Mouse (Mus musculus) olfactory bulb, adult 2 months (tissue): ENCODE results near the gene Wwc2. TPM values are rescaled to one million over a fixed set of nuclear protein-coding genes. Genes with fewer than 3 reads are reported as not detected.

Source experiments
- H3K27ac ChIP-seq: fragments of 200-500 bp; 2 replicates; pipeline ENCODE4 v1.5.1; 2012; ENCODE audit warnings: low read depth, low read length; ENCODE audit not compliant: insufficient read depth
- H3K4me1 ChIP-seq: fragments of 200-500 bp; 2 replicates; pipeline ENCODE4 v1.6.1; 2012; ENCODE audit warnings: low read length; ENCODE audit not compliant: control insufficient read depth, insufficient read depth
- H3K4me3 ChIP-seq: fragments of 200-500 bp; 2 replicates; pipeline ENCODE4 v1.5.1; 2012; ENCODE audit warnings: mild to moderate bottlenecking, low read depth, low read length, moderate library complexity; ENCODE audit not compliant: insufficient read depth
- CTCF ChIP-seq: fragments of 200-500 bp; IDR thresholded peaks from 2 replicates; pipeline ENCODE4 v1.5.1; 2012; ENCODE audit warnings: low read depth, mild to moderate bottlenecking, low read length, moderate library complexity; ENCODE audit not compliant: insufficient read depth
- POLR2A ChIP-seq: fragments of 200-500 bp; IDR thresholded peaks from 2 replicates; pipeline ENCODE4 v1.6.1; 2012; ENCODE audit warnings: mild to moderate bottlenecking, low read depth, low read length, moderate library complexity; ENCODE audit not compliant: insufficient read depth
- WGBS: fragments of 180-500 bp; shearing (Covaris S2); methylation state at CpG from one replicate; pipeline ENCODE4 v1.1.7; 2018; 5-methylcytosine and 5-hydroxymethylcytosine counted together
- polyA plus RNA-seq: library from polyadenylated mRNA; stranded (reverse); fragments of >200 nt; gene quantifications from 2 replicates; pipeline ENCODE4 v1.2.4, GENCODE M21; 2012; ENCODE audit warnings: low replicate concordance; ENCODE audit not compliant: missing spikeins, insufficient read depth, insufficient read length

The Wwc2 gene
- polyA plus RNA-seq, 1 experiment: not detected

- no peak for TF ChIP-seq POLR2A
- TF ChIP-seq CTCF: no peak
- peaks cover 3% of the 10 kb centered on the region; the same call in 1 of the 2 replicates for H3K4me1 ChIP-seq
- WGBS: 93% methylated on average over 3 of the region's 3 CpGs
Measured at GRCm38 (mm10) chr8:47902704-47903103, 88.0 kb downstream of the Wwc2 start.

GRCm38 (mm10) chr8:47900361-47900760, 90.4 kb downstream of the Wwc2 start:
- Histone ChIP-seq H3K27ac (no peak overlapping the region), H3K4me3 (no peak overlapping the region), H3K4me1 (peaks cover 3% of the 10 kb centered on the region; the same call in 1 of the 2 replicates)
- WGBS: 94% methylated on average over 9 of the region's 9 CpGs
- TF ChIP-seq CTCF: no peak

More at GRCm38 (mm10) chr8:47902704-47903103, 88.0 kb downstream of the Wwc2 start:
- Histone ChIP-seq H3K27ac (no peak overlapping the region), H3K4me3 (no peak overlapping the region)

GRCm38 (mm10) chr8:47899891-47900290, 90.8 kb downstream of the Wwc2 start:
- 94% methylated on average over 3 of the region's 3 CpGs for WGBS
- H3K27ac ChIP-seq: no peak overlapping the region
- H3K4me1 ChIP-seq: peaks cover 3% of the 10 kb centered on the region; the same call in 1 of the 2 replicates
- H3K4me3 ChIP-seq: no peak overlapping the region
- TF ChIP-seq CTCF (no peak), POLR2A (no peak)

- TF ChIP-seq CTCF: no peak
- no peak overlapping the region for H3K27ac ChIP-seq
- H3K4me1 ChIP-seq: no peaks in the 10 kb centered on the region
- WGBS: 95% methylated on average over 3 of the region's 3 CpGs
- no peak overlapping the region for H3K4me3 ChIP-seq
Measured at GRCm38 (mm10) chr8:47892419-47892818, 98.3 kb downstream of the Wwc2 start.

- Histone ChIP-seq H3K27ac (no peak overlapping the region), H3K4me1 (no peaks in the 10 kb centered on the region), H3K4me3 (no peak overlapping the region)
- WGBS: 69% methylated on average over 13 of the region's 13 CpGs
- TF ChIP-seq POLR2A: no peak
- TF ChIP-seq CTCF: no peak
Measured at GRCm38 (mm10) chr8:47891641-47892040, 99.1 kb downstream of the Wwc2 start.

GRCm38 (mm10) chr8:47890814-47891210, 99.9 kb downstream of the Wwc2 start:
- H3K4me3 ChIP-seq: no peak overlapping the region
- WGBS: 94% methylated on average over 13 of the region's 13 CpGs
- TF ChIP-seq CTCF (no peak), POLR2A (no peak)
- H3K4me1 ChIP-seq: no peaks in the 10 kb centered on the region
- no peak overlapping the region for H3K27ac ChIP-seq

GRCm38 (mm10) chr8:47889936-47890813, 100.5 kb downstream of the Wwc2 start:
- no peak for TF ChIP-seq CTCF
- Histone ChIP-seq H3K27ac (no peak overlapping the region), H3K4me3 (no peak overlapping the region), H3K4me1 (no peaks in the 10 kb centered on the region)
- 91% methylated on average over 23 of the region's 23 CpGs for WGBS

- Histone ChIP-seq H3K4me3 (no peak overlapping the region), H3K4me1 (no peaks in the 10 kb centered on the region), H3K27ac (no peak overlapping the region)
- 84% methylated on average over 11 of the region's 11 CpGs for WGBS
- no peak for TF ChIP-seq POLR2A
- TF ChIP-seq CTCF: no peak
Measured at GRCm38 (mm10) chr8:47888841-47889570, 101.7 kb downstream of the Wwc2 start.

- 93% methylated on average over 5 of the region's 5 CpGs for WGBS
- no peak for TF ChIP-seq POLR2A
- TF ChIP-seq CTCF: no peak
- no peak overlapping the region for H3K27ac ChIP-seq
- H3K4me3 ChIP-seq: no peak overlapping the region
- H3K4me1 ChIP-seq: no peaks in the 10 kb centered on the region
Measured at GRCm38 (mm10) chr8:47884306-47884705, 106.4 kb downstream of the Wwc2 start.
